Mouse (Mus musculus) heart, embryonic 15.5 days (tissue): ENCODE data around the gene Ablim1. TPM values are rescaled to one million over a fixed set of nuclear protein-coding genes. Genes with fewer than 3 reads are reported as not detected.

ENCODE experiments used
- ATAC-seq: fragments of 200-750 bp; cut with Nextera tagmentation; replicated peaks from 2 replicates; pipeline ENCODE4 v1.8.0; 2017; ENCODE audit warnings: low read depth, moderate TSS enrichment; ENCODE audit not compliant: insufficient number of reproducible peaks, insufficient read depth, low FRiP score
- H3K27ac ChIP-seq: fragments of 300-500 bp; sonication (generic); 2 replicates; pipeline ENCODE4 v1.5.1; 2015; ENCODE audit warnings: mild to moderate bottlenecking, inconsistent platforms
- H3K27me3 ChIP-seq: fragments of 300-500 bp; sonication (generic); 2 replicates; pipeline ENCODE4 v1.6.1; 2015; ENCODE audit warnings: inconsistent platforms
- H3K36me3 ChIP-seq: fragments of 300-500 bp; sonication (generic); 2 replicates; pipeline ENCODE4 v1.6.1; 2015; ENCODE audit warnings: mild to moderate bottlenecking, inconsistent platforms
- H3K4me1 ChIP-seq: fragments of 300-500 bp; sonication (generic); replicated peaks from 2 replicates; pipeline ENCODE4 v1.6.1; 2015; ENCODE audit warnings: inconsistent platforms
- H3K4me2 ChIP-seq: fragments of 300-500 bp; sonication (generic); 2 replicates; pipeline ENCODE4 v1.6.1; 2015; ENCODE audit warnings: inconsistent platforms, mild to moderate bottlenecking, moderate library complexity
- H3K4me3 ChIP-seq: fragments of 300-500 bp; sonication (generic); 2 replicates; pipeline ENCODE4 v1.5.1; 2015; ENCODE audit warnings: mild to moderate bottlenecking, inconsistent platforms
- H3K9ac ChIP-seq: fragments of 300-500 bp; sonication (generic); 2 replicates; pipeline ENCODE4 v1.6.1; 2015; ENCODE audit warnings: mild to moderate bottlenecking, inconsistent platforms
- H3K9me3 ChIP-seq: fragments of 300-500 bp; sonication (generic); replicated peaks from 2 replicates; pipeline ENCODE4 v1.6.1; 2016; ENCODE audit warnings: inconsistent platforms
- WGBS: fragments of 180-500 bp; shearing (Covaris S2); methylation state at CpG from one replicate; pipeline ENCODE4 v1.1.7; 2015; ENCODE audit warnings: mixed read lengths; 5-methylcytosine and 5-hydroxymethylcytosine counted together
- polyA plus RNA-seq: library from polyadenylated mRNA; unstranded; fragments of >200 nt; fragmentation: Nextera tagmentation; extraction: Ambion mirVana; gene quantifications from 2 replicates; pipeline ENCODE4 v1.2.1, GENCODE M21; 2015

Gene Ablim1
- polyA plus RNA-seq, 1 experiment from 2014 or later, result 56.2 TPM

GRCm38 (mm10) chr19:57219758-57220157 lies 95.0 kb downstream of the Ablim1 start:
- Histone ChIP-seq H3K9ac (no peak overlapping the region), H3K4me3 (no peak overlapping the region), H3K4me2 (no peak overlapping the region), H3K4me1 (peaks cover 23% of the 10 kb centered on the region), H3K27ac (no peak overlapping the region), H3K36me3 (no peaks in the 10 kb centered on the region), H3K9me3 (no peaks in the 10 kb centered on the region), H3K27me3 (no peaks in the 10 kb centered on the region)
- WGBS, result 78% methylated on average over 11 of the region's 11 CpGs
- ATAC-seq, result no peak

DNA sequence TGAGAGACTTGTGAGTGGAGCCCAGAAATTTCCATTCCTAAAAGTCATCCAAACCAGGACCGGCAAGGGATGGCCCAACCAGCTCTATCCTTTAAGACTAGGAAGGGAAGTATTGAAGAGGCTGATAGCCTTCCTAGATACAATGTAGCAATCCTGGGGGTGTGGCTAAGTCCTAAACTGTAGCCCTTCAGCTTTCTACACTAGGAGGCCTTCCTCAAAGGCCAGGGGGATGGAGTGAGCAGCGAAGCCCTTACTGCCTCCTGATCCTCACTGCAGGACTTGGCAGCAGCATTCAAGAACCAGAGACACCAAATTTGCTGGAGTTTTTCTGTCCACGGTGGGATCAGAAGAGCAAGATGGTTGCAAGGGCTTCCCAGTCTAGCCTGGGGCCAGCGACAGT lies 97.6 kb downstream of the Ablim1 start:
- ATAC-seq, result no peak
- Histone ChIP-seq H3K9me3 (no peaks in the 10 kb centered on the region), H3K36me3 (no peaks in the 10 kb centered on the region), H3K4me2 (no peak overlapping the region), H3K27me3 (no peaks in the 10 kb centered on the region), H3K4me1 (peaks cover 17% of the 10 kb centered on the region), H3K4me3 (no peak overlapping the region), H3K27ac (no peak overlapping the region), H3K9ac (no peak overlapping the region)
- WGBS, result 64% methylated on average over 4 of the region's 4 CpGs

DNA sequence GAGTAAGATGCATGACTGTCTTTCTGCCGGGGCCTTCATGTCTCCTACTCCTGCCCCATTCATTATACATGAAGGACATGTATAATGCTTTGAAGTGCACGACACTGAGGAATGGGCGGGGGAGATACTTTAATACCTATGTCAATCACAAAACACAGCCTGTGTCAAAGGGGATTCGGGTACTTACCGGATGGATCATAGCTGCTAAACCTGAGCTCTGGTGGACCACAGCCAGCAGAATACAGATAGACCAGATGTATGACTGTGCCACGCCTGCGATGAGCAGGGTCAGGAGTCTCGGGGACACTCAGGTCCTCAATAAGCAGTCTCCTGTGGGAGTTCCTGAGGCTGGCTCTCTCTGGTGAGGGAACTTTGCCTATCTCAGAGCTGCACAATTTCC lies 99.2 kb downstream of the Ablim1 start:
- WGBS, result 83% methylated on average over 8 of the region's 8 CpGs
- H3K9ac ChIP-seq, result no peak overlapping the region
- no peak overlapping the region for H3K4me3 ChIP-seq
- no peak for ATAC-seq
- no peak overlapping the region for H3K27ac ChIP-seq
- H3K27me3 ChIP-seq, result no peaks in the 10 kb centered on the region
- H3K36me3 ChIP-seq, result no peaks in the 10 kb centered on the region
- H3K9me3 ChIP-seq, result no peaks in the 10 kb centered on the region
- H3K4me1 ChIP-seq, result peaks cover 12% of the 10 kb centered on the region
- H3K4me2 ChIP-seq, result no peak overlapping the region

DNA sequence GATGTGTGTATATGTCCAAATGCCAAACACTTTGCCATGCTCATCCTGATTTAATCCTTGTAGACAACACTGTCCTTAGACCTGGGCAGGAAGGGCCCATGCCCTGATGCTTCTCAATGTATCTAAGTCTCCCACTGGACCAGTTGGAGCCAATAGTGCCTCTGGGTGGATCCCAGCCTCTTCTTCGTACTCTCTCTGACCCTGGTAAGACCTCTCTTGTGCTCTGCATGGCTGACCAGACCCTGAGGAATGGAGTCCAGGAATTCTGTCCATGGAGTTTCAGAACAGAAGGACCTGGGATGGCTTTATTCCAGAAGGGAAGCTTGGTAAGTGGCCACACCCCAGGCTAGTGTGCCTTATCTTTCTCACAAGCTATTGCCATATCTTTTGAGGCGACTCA lies 102.3 kb downstream of the Ablim1 start:
- no peak for ATAC-seq
- H3K27ac ChIP-seq, result peak overlapping the region; percentile 8
- H3K27me3 ChIP-seq, result no peaks in the 10 kb centered on the region
- peaks cover 20% of the 10 kb centered on the region for H3K4me1 ChIP-seq
- H3K9ac ChIP-seq, result no peak overlapping the region
- 36% methylated on average over 2 of the region's 2 CpGs for WGBS
- no peak overlapping the region for H3K4me3 ChIP-seq
- H3K36me3 ChIP-seq, result no peaks in the 10 kb centered on the region
- H3K4me2 ChIP-seq, result no peak overlapping the region
- no peaks in the 10 kb centered on the region for H3K9me3 ChIP-seq

DNA sequence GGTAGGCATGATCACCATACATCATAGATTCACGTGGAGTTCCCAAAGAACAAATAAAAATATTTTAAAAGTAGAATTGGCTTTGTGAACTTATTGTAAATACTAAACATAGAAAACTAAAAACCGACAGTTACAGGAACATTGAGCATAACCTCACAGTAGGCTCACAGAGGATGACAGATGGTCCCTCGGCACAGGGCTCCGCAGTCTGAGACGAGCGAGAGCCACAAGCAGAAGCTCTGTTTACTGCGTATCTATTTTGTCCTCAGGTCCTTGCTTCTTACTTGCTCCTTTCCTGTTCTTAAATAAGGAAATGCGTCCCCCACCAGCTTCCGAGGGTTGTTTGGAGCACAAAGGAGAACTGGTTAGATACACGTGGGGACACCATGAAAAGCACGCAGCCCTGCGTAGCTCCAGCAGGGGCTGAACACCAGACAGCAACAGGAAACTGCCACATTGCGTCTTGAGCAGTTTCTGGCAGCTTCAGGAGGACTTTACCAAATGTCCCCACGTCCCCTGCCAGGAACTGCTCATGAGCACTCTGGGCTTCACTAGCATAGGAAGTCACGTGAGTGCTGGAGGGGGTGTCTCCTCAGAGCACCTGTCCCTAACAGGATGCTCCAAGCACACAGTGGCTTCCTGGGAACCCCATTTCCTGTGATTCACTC lies 103.1 kb downstream of the Ablim1 start:
- WGBS, result 68% methylated on average over 15 of the region's 15 CpGs
- Histone ChIP-seq H3K4me3 (no peak overlapping the region), H3K9me3 (no peaks in the 10 kb centered on the region), H3K9ac (no peak overlapping the region), H3K27ac (peak overlapping the region; percentile 8), H3K27me3 (no peaks in the 10 kb centered on the region), H3K4me2 (no peak overlapping the region), H3K36me3 (no peaks in the 10 kb centered on the region), H3K4me1 (peaks cover 28% of the 10 kb centered on the region)
- no peak for ATAC-seq

DNA sequence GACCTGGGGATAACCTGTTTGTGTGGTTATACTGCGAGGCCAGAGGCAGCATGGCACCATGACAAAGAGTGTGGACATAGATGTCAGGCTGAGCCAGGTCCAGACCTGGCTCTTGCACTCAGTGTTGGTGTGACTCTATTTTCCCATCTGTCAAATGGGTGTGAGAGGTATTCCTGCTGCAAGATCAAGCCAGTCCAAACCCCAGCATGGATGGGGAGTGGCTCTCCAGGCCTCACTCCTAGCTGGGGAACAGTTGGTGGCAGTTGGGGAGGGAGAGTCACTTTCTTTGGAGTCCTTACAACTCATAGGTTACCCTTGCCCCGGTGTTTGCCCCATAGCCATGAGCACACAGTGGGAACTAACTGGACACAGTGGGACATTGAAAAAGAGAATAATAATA lies 103.8 kb downstream of the Ablim1 start:
- peaks cover 27% of the 10 kb centered on the region for H3K4me1 ChIP-seq
- no peaks in the 10 kb centered on the region for H3K9me3 ChIP-seq
- H3K9ac ChIP-seq, result no peak overlapping the region
- no peak for ATAC-seq
- H3K27me3 ChIP-seq, result no peaks in the 10 kb centered on the region
- no peak overlapping the region for H3K4me3 ChIP-seq
- 0 out of 2 replicates have a peak overlapping the region, but pooled peaks have one; percentile 8 for H3K27ac ChIP-seq
- no peaks in the 10 kb centered on the region for H3K36me3 ChIP-seq
- no peak overlapping the region for H3K4me2 ChIP-seq
- 94% methylated on average over 2 of the region's 2 CpGs for WGBS

- Histone ChIP-seq H3K4me1 (peaks cover 55% of the 10 kb centered on the region), H3K4me3 (no peak overlapping the region), H3K27ac (peak overlapping the region; percentile 48), H3K9ac (no peak overlapping the region), H3K27me3 (no peaks in the 10 kb centered on the region), H3K4me2 (no peak overlapping the region), H3K9me3 (no peaks in the 10 kb centered on the region), H3K36me3 (no peaks in the 10 kb centered on the region)
- no peak for ATAC-seq
- WGBS, result 41% methylated on average over 7 of the region's 7 CpGs
Observed at GRCm38 (mm10) chr19:57204101-57204500, 110.6 kb downstream of the Ablim1 start.

DNA sequence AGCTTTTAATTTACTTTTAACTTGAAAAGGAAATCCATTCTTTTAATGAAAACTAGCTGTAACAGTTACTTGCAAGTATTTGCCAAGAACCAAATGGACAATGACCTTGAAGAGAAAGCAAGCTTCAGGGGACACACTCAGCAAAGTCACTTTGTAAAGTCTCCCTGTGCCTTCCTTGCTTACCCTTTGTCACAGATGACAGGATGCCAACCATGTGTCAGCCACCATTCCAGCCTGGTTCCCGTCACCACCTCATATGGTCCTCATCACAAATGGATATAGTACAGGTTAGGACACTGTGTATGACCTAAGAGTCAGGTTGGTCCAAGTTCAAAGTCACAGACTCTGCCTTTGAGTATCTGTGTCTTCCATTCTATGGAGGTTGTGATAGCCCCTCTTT lies 112.2 kb downstream of the Ablim1 start:
- WGBS, result 83% methylated on average over 1 of the region's 1 CpGs
- no peaks in the 10 kb centered on the region for H3K36me3 ChIP-seq
- H3K4me1 ChIP-seq, result peaks cover 66% of the 10 kb centered on the region
- H3K9me3 ChIP-seq, result no peaks in the 10 kb centered on the region
- H3K4me2 ChIP-seq, result no peak overlapping the region
- no peak overlapping the region for H3K4me3 ChIP-seq
- peak overlapping the region; percentile 40 for H3K27ac ChIP-seq
- no peaks in the 10 kb centered on the region for H3K27me3 ChIP-seq
- ATAC-seq, result no peak
- H3K9ac ChIP-seq, result no peak overlapping the region

GRCm38 (mm10) chr19:57201090-57201483 lies 113.6 kb downstream of the Ablim1 start:
- Histone ChIP-seq H3K9ac (no peak overlapping the region), H3K4me1 (peaks cover 64% of the 10 kb centered on the region), H3K36me3 (no peaks in the 10 kb centered on the region), H3K27ac (peak overlapping the region; percentile 90; the same call in 1 of the 2 replicates), H3K4me3 (no peak overlapping the region), H3K27me3 (no peaks in the 10 kb centered on the region), H3K9me3 (no peaks in the 10 kb centered on the region), H3K4me2 (no peak overlapping the region)
- WGBS, result 79% methylated on average over 8 of the region's 8 CpGs
- no peak for ATAC-seq

GRCm38 (mm10) chr19:57200477-57201089 lies 114.1 kb downstream of the Ablim1 start:
- WGBS, result 41% methylated on average over 12 of the region's 12 CpGs
- H3K9me3 ChIP-seq, result no peaks in the 10 kb centered on the region
- no peak overlapping the region for H3K9ac ChIP-seq
- 0 out of 2 replicates have a peak, but pooled peaks have one; percentile 14 for ATAC-seq
- H3K4me3 ChIP-seq, result no peak overlapping the region
- H3K4me1 ChIP-seq, result peaks cover 70% of the 10 kb centered on the region
- H3K27me3 ChIP-seq, result no peaks in the 10 kb centered on the region
- peak overlapping the region; percentile 3; the same call in 1 of the 2 replicates for H3K4me2 ChIP-seq
- peak overlapping the region; percentile 90 for H3K27ac ChIP-seq
- H3K36me3 ChIP-seq, result no peaks in the 10 kb centered on the region

GRCm38 (mm10) chr19:57199361-57199760 lies 115.4 kb downstream of the Ablim1 start:
- H3K9ac ChIP-seq, result 0 out of 2 replicates have a peak overlapping the region, but pooled peaks have one; percentile 10
- H3K4me3 ChIP-seq, result no peak overlapping the region
- H3K4me2 ChIP-seq, result peak overlapping the region; percentile 81; the same call in 1 of the 2 replicates
- WGBS, result 17% methylated on average over 6 of the region's 6 CpGs
- peaks cover 80% of the 10 kb centered on the region for H3K4me1 ChIP-seq
- H3K9me3 ChIP-seq, result no peaks in the 10 kb centered on the region
- H3K36me3 ChIP-seq, result no peaks in the 10 kb centered on the region
- H3K27me3 ChIP-seq, result no peaks in the 10 kb centered on the region
- ATAC-seq, result no peak
- peak overlapping the region; percentile 90 for H3K27ac ChIP-seq

DNA sequence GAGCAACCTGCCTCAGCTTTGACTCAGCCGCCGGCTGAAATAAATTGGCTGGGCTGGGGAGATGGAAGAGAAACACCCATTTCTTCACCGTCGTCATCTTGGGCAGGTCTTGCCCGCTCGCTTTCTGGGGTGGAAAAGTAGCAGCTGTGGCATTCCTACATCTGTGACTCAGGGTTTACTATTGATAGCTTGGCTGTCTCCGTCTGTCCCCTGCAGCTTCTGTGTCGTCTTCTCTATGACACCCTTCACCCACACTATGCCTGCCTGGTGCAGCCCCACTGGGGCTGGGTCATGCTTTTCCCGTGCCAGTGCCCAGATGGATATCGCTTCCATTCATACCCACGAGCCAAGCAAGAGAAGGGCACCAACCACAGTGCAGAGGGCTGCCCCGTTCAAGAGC lies 116.2 kb downstream of the Ablim1 start:
- 0 out of 2 replicates have a peak overlapping the region, but pooled peaks have one; percentile 10 for H3K9ac ChIP-seq
- no peak overlapping the region for H3K4me3 ChIP-seq
- H3K9me3 ChIP-seq, result no peaks in the 10 kb centered on the region
- H3K27me3 ChIP-seq, result no peaks in the 10 kb centered on the region
- 32% methylated on average over 12 of the region's 12 CpGs for WGBS
- peak overlapping the region; percentile 90 for H3K27ac ChIP-seq
- ATAC-seq, result no peak
- peaks cover 78% of the 10 kb centered on the region for H3K4me1 ChIP-seq
- H3K4me2 ChIP-seq, result peak overlapping the region; percentile 81
- no peaks in the 10 kb centered on the region for H3K36me3 ChIP-seq
